Mouse (Mus musculus): ENCODE measurements at regions not wholly inside any gene's neighbourhood (a gene's known extent, or its start where the extent isn't known, plus 50 kb on each side); places are given as distances from the start of the nearest gene placed in this dataset.

DNA sequence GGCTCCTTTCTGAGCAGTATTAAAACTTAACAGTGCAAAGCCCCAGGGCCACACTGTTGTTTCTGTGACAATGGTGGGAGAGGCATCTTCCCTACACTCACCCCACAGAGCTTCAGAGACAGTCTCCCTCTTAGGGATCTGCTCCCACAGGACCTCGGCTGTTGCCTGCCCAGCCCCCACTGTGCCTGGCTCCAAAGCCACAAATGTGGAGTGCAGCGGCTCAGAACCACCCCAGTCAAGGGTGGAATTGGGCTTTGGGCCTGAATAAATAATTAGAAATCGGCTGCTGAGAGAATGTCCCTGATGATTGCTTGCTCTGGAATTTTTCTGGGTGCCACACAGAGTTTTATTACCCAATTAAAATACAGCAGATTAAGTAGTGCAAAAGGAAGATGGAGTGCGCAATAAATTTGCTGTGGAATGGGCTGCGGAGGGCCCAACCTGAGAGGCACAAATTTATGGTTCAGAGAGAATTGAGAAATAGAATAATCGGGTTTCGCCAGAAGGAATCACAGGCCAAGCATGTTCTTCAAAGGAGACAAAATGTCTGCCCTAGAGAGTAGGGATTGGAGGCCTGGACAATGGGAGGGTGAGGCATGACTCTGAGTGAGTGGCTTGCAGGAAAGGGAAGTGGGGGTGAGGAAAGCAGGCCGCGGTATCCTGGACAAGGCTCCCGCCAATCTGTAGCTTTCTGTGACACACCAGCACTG lies 56.4 kb downstream of the Cd24a start:
- in situ Hi-C loops (cut with MboI), result no loop called here

DNA sequence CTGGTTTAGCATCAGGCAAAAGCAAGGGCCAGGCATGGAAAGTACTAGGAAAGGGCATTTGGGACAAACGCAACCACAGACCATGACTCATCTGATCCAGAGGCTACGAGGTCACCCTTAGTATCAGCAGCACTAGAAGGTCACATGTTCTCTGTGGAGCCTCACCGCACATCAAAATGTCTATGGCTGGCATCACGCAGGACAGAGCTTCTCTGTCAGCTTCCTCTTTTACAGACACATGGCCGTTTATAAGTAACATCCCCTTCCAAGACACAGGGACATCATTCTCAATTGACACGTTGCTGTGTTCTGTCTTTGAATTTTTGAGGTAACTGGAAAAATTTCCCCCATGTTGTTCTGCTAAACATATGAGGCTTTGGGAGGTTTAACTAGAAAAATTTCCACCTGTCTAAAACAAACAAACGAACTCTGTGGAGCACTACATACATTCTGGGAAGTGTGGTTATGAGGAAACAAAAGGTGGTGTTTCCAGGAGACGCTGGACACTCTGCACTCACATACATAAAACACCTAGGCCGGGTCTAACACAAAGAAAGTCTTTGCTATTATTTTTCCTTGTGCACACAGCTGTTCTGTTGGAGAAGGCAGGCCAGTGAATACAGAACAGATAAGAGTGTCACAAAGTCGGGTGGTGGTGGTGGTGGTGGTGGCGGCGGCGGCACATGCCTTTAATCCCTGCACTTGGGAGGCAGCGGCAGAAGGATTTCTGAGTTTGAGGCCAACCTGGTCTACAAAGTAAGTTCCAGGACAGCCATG lies 63.3 kb downstream of the Cd24a start:
- in situ Hi-C loops (cut with MboI), result no loop called here

DNA sequence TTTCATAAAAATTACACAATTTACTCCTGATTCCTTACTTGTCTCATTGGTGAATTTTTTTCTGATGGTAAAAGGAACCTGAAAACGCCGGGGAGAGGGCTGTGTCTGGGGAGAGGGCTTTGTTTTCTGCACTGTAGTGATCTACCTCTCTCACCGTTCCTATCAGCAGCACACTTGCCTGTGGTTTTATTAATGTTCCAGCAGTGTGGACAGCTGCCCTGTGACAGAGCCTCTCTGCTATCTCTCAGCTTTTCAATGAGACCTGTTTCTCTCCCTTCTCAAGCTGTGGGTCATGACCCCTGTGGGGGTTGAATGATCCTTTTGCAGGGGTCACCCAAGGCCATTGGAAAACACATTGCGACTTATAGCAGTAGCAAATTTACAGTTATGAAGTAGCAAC lies 68.2 kb downstream of the Cd24a start:
- in situ Hi-C loops (cut with MboI), result no loop called here

DNA sequence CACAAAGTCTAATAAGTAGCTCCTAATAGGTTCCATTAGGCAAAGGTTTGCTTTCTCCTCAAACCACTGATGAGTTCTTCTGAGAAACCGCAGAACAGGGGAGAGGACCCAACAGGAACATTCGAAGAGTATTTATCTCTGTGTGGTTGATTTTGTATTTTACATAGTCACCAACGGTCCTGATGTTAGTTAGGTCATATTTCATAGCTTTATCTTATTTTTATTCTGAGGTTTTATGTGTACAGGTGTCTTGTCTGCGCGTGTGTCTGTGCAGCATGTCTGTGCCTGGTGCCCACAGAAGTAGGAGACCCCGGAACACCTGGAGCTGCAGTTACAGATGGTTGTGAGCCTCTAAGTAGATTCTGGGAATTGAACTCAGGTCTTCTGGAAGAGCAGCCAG lies 68.9 kb downstream of the Cd24a start:
- in situ Hi-C loops (cut with MboI), result no loop called here

DNA sequence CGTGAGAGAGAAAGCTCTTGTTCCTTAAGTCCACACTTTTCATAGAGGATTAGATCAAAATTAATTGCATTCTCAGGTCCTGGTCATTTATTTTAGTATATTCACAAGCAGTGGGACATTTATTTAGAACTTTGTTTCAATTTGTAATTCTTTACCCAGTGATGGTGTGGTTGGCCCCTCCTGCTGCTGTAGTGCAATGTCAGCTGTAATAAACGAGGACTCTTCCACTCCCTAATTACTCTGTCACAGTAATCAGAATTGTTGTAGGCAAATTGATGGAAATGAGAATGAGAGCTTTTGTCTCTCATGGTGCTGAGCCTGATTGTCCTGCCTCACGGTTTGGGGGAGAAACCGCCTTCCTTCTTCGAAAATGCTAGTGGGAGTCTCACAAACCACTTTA lies 70.1 kb downstream of the Cd24a start:
- in situ Hi-C loops (cut with MboI), result no loop called here

DNA sequence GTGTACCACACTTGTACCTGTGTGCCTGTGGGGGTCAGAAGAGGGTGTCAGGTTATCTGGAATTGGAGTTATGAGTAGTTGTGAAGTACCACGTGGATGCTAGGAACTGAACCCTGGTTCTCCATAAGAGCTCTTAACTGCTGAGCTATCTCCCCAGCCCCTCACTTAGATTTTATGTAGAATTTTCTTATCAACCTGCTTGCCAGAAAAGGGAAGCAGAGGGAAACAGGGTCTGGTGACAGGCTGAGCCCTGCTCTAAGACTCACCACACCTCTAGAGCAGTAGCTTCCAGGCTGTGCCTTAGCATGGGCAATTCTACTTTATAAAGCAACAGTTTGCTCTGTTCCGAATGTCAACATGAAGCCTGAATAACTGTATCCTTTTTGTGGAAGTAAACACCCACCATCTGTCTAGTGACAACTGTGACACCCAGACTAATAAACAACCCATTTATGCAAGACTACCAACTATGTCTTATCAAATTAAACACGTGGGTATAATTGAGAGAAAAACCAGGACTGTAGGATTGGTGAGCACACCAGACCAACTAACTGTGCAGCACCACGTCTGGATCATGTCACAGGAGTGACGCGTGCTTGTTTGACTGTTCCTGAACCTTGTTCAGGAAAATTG lies 70.8 kb downstream of the Cd24a start:
- in situ Hi-C loops (cut with MboI), result no loop called here

DNA sequence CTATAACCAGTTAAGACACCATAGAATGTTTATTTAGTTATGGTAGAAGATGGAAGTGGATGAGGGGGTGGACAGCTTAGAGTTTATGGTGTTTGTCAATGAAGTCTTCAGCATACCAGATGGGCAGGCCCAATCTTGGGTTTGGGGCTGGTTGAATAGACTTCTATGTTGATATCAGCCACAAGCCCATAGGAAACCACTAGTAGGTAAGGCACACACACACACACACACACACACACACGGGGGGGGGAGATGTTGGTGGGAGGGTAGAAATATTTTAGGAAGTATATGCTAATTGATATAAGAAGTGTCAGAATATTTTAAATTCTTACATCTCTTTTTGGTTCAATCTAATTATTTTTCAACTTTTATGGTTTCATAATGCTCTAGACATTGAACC lies 72.4 kb downstream of the Cd24a start:
- in situ Hi-C loops (cut with MboI), result no loop called here

DNA sequence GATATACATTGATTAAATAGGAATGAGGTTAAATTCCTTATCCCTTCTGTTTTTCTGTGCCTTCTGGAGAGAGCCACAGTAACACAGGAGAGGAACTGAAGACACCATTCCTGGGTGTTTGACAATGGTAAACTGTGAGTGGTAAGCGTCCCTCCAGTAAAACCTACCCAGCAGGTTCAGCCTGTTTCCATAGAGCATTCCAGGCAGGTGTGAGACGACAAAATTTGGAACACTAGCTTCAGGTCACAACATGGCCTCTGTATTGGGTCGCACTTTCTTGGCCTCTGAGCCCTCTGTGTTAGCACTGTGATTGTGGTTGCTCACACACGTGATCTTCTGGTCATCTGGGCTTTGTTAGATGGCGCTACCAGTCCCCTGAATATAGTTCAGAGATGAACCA lies 73.4 kb downstream of the Cd24a start:
- in situ Hi-C loops (cut with MboI), result no loop called here

DNA sequence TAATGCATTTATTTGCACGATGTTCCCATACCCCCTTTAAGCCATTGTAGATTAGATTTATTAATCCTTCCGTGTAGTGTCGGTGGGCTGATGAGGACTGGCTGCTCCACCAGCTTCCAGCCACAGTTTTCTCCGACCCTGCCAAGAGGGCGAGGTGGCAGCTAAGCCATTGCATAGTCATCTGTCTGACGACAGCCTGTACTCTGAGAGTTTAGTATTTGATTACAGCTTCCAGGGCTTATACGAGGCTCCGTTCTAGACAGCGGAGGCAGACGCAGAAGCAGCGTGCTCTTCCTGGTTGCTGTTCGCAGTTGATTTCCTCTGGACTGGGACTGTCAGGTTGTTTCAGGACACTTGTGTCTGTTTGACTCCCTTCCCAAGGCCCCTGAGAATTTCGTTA lies 73.8 kb downstream of the Cd24a start:
- in situ Hi-C loops (cut with MboI), result no loop called here

DNA sequence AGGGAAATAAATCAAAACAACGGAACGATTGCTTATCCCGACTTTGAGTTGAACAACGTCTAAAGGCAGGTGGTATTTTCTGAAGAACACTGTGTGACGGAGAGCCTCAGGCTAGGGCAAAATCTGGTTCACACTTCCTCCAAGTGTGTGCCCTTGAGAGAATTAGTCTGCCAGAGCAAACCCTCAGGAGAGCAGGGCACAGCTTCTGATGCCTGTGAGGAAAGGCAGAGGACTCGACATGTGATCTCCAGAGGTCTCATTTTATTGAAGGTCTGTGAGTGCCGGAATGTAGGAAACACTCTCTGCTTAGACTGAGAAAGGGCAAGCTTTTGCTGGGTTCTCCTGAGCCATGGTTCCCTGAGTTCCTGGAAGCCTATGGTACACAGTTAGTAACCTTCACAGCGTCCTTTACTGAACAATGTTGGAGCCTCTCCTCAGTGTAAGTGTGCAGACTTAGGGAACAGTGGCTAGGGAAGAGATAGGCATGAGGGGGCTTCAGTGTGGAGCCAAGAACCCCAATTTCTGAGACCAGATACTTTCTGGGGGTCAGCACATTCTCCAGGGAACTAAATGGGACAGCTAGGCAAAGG lies 77.1 kb downstream of the Cd24a start:
- in situ Hi-C loops (cut with MboI), result no loop called here

DNA sequence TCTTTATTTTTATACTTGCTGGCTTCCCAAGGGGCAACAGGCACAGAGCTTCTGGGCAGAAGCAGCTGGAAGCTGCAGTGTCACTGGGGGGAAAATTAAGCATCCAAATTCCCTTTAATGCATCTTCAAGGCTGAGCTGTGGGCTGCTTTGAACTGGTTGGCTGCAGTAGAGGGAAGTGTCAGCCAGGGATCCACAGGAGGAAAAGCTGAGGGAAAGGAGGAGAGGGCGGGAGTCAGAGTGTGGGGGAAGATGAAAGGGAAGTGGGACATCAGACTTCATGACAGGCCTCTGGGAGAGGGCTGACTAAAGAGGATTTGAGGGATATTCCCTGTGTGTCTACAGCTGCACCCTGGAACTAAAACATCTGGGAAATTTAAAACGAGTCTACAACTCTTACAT lies 77.6 kb downstream of the Cd24a start:
- in situ Hi-C loops (cut with MboI), result no loop called here

DNA sequence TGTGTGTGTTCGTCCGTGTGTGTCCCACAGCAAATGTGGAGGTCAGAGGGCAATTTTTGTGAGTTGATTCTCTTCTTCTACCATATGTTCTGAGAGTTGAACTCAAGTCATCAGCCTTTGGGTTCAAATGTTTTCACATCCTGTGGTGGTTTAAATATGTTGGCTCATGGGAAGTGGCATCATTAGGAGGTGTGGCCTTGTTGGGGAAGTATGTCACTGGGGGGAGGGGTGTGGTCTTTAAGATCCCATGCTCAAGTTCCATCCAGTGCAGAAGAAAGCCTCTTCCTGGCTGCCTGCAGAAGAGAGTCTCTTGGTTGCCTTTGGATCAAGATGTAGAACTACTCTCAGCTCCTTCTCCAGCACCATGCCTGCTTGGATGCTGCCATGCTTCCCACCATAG lies 78.1 kb downstream of the Cd24a start:
- in situ Hi-C loops (cut with MboI), result no loop called here

DNA sequence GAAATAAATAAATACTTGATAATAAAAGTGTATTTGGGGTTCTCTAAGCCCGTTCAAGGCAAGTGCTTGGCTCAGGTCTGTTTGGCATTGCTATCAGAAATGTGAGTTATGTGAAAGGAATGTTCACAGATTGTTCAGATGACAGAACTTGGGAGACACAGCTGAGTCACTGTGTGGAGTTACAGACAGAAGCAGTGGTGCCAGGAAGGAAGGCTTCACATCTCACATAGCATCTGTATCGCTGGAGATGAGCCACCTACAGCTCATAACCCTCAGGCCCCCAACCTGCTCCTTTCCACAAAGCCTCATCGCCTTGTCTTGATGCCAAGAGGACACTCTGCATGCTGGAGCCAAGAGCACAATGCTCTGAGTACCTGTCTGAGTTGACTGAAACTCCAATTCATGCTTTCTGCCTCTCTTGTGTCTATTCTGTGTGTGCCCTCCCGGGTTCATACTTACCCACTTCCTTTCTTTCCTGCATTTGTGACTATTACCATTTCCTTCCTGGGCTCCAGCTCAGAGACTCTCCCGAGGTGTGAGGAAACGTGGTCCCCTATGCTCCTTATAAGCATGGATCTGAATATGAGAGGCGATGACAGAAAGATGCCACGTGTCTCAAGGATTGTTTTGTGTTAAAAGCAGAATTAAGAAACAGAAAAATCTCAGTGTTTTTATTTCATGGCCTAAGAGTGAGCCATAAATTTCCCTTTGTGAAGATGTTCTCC lies 79.6 kb downstream of the Cd24a start:
- in situ Hi-C loops (cut with MboI), result no loop called here

DNA sequence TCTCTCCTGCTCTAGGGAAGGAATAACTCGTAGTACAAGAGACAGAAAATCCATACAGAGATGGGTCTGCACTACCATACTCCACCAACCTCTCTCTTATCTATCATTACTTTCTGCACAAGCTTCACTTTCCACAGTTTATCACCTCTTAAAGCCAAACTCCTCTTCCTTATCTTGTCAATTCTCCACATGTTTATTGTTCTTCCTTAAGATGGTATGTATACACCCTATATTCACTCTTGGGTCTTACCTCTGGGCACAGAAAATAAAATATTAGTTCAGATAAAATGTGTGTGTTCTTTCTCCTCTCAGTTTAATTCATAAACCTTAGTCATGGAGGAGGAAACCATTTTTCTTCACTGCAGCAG lies 80.1 kb downstream of the Cd24a start:
- in situ Hi-C loops (cut with MboI), result no loop called here

DNA sequence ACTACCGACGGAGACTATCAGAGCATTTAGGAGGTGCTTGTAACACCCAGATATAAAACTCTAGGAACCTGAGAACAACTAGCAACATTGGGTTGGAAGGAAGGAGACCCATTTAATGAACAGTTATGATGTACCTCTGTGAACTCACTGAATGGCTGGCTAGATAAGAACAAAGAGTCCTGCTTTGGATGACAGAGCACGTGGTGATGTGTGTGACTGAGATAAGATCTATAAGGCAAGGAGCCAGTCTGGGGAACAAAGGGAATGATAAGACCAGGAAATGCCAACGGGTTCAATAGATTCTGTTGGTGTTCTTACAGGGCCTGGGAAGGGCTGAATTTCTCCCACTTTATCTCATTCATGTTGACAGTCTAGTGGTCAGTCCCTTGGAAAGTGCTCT lies 86.8 kb downstream of the Cd24a start:
- in situ Hi-C loops (cut with MboI), result no loop called here

DNA sequence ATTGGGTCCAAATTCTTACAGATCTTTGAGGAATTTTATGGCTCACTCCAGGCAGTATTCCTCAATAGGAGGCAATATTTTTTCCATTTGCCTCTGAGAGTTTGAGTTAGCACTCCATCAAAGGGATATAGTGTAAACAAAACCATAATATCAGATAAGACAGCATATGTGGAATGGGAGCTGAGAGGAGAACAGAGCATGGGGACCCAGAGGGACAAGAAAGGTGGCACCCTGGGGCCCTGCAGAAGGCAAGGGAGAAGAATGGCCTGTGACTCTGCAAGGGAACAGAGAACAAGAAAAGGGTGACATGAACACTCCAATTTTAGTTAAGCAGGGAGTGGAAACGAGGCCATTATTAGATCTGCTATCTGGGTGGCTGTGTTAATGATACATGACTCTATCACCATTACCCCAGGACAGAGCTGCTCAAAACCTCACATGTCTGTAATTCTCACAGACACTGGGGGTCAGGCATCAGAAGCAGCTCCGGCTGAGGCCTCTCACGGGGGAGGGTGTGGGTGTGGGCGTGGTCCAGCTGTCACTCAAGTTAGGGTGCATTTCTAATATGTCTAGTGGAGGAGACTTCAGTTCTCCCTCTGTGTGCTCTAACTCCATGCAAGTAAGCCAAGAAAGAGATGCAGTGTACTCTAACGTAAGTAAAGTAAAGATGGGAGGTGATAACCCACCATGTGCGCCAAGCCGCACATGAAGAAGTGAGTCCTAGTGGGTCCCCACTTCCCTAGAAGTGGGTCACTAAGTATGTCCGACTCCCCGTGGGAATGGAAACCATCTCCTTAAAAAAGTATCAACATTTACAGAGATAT lies 88.4 kb downstream of the Cd24a start:
- in situ Hi-C loops (cut with MboI), result no loop called here

DNA sequence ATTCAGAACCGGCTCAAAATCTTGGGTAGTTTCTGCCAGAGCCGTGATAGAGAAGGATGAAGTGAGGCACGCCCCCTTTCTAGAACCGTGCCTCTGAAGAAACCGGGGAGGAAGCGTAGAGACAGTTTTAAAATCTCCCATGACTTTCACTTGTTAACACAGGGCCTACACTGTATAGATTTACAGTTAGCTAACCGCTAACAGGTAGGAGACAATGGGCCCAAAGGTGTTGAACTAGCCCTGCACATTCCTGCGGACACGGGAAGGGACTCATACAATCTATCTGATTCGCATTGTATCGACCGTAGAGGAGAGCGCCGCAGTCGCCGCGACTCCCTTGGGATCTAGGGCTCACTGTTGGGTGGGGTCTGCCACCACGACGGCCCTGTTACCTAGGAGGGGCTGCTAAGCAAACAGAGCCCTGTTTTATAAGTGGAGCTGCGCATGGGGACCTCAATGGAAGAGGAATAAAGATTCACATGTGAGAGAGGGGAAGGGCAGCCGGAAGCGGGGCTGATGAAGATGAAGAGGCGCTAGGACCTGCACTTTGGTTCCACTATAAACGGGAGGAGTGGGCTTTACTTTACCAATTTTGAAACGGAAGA lies 89.1 kb downstream of the Cd24a start:
- in situ Hi-C loops (cut with MboI), result no loop called here

DNA sequence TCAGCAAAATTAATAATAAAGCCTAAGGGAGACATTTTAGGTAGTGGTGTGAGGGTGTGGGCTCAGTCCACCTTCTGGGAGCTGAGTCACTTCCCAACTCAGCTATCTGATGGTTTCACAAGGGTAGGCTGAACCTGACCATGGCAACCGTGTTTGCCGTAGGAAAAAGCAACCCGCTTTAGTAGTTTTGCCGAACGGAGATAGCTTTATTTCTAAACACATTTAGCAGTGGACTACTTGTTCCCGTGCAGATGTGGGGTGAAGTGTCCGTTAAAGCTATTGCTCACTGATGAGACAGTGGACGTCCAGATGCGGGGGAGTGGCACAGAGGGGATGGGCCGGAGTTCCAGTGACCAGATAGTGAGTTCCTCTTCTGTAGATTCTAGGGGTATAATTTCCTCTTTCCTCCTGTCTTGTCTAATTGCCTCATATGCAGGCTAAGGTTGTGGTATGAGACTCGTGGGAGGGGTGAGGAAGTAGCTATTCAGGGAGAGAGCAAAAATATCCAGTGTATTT lies 89.7 kb downstream of the Cd24a start:
- in situ Hi-C loops (cut with MboI), result no loop called here

DNA sequence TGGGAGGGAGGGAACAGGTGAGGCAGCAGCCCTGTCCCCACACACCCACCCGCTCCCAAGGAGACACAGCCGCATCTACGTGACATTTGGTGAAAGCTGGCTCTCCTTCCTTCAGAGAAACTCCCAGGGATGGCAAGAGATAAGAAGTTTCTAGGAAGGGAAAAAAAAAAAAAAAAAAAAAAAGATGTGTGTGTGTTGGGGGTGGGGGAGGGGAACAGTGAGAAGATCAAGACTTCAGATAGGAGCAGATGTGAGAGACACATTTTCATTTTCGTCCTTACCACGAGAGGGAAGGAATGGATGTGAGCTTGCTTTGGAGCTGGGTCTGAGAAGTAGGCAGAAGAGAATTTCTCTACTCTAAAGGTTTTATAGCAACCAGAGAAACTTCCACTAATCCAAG lies 91.4 kb downstream of the Cd24a start:
- in situ Hi-C loops (cut with MboI), result no loop called here

DNA sequence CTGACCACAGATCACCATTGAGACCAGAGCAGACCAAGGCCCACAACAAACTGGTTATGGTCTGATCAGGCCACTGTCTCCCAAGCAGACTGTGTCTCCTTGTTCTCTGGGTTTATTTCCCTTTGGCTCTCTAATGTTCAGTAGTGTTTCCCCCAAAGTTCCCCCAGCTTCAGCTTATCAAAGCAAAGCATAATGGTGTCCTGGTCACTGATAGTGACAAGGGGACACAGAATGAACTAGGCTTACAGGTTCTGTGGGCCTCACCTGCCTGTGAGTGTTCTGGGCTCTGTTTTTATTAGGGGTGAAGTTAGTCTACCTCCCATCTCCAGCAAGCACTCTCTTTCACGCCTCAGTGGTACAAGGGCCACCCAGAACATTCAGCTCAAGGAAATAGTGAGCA lies 92.7 kb downstream of the Cd24a start:
- in situ Hi-C loops (cut with MboI), result no loop called here

DNA sequence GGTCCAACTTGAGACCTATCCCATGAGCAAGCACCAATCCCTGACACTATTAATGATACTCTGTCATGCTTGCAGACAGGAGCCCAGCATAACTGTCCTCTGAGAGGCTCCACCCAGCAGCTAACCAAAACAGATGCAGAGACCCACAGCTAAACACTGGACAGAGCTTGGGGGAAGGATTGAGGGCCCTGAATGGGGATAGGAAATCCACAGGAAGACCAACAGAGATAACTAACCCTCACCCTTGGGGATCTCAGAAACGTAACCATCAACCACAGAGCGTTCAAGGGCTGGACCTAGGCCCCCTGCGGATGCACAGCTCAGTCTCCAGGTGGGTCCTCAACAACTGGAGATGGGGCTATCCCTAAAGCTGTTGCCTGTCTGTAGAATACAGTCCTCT lies 93.7 kb downstream of the Cd24a start:
- in situ Hi-C loops (cut with MboI), result no loop called here
